Mouse (Mus musculus): ENCODE measurements around the gene Gm49325. TPM values are rescaled to one million over a fixed set of nuclear protein-coding genes. Genes with fewer than 3 reads are reported as not detected.

Gm49325 gene
- polyA plus RNA-seq, 1 experiment from 2014 or later = not detected

GRCm38 (mm10) chr10:77647461-77647860, 41.5 kb downstream of the Gm49325 start:
- Histone ChIP-seq H3K27me3 (replicated peaks; ENCODE audit: control insufficient read depth, insufficient read depth, low read length) (no peaks in the 10 kb centered on the region), H3K9me3 (ENCODE audit: control insufficient read depth, low read length) (no peaks in the 10 kb centered on the region), H3K4me2 (ENCODE audit: low read depth, low read length) (no peak overlapping the region), H3K9ac (ENCODE audit: low read depth, low read length) (no peak overlapping the region), H3K4me1 (ENCODE audit: control insufficient read depth, insufficient read depth, low read length) (no peaks in the 10 kb centered on the region), H3K27ac (ENCODE audit: low read length) (no peak overlapping the region), H3K4me3 (ENCODE audit: low read length) (no peak overlapping the region), H3K36me3 (ENCODE audit: control insufficient read depth, insufficient read depth, low read length) (peaks cover 15% of the 10 kb centered on the region; the same call in 1 of the 2 replicates)
- ATAC-seq = no peak
- 74% methylated on average over 1 of the region's 1 CpGs for WGBS

- ATAC-seq = no peak
Measured at GRCm38 (mm10) chr10:77647901-77648300, 41.9 kb downstream of the Gm49325 start.

GRCm38 (mm10) chr10:77652046-77652445, 46.0 kb downstream of the Gm49325 start:
- 82% methylated on average over 9 of the region's 9 CpGs for WGBS
- no peak for ATAC-seq

More at GRCm38 (mm10) chr10:77647901-77648300, 41.9 kb downstream of the Gm49325 start:
- 82% methylated on average over 8 of the region's 8 CpGs for WGBS
- Histone ChIP-seq H3K4me1 (ENCODE audit: control insufficient read depth, insufficient read depth, low read length) (no peaks in the 10 kb centered on the region), H3K27ac (ENCODE audit: low read length) (no peak overlapping the region), H3K4me3 (ENCODE audit: low read length) (no peak overlapping the region), H3K27me3 (replicated peaks; ENCODE audit: control insufficient read depth, insufficient read depth, low read length) (no peaks in the 10 kb centered on the region), H3K36me3 (ENCODE audit: control insufficient read depth, insufficient read depth, low read length) (peaks cover 15% of the 10 kb centered on the region; the same call in 1 of the 2 replicates), H3K9me3 (ENCODE audit: control insufficient read depth, low read length) (no peaks in the 10 kb centered on the region), H3K9ac (ENCODE audit: low read depth, low read length) (no peak overlapping the region), H3K4me2 (ENCODE audit: low read depth, low read length) (no peak overlapping the region)

GRCm38 (mm10) chr10:77658286-77658994, 52.4 kb downstream of the Gm49325 start:
- 53% methylated on average over 15 of the region's 15 CpGs for WGBS
- Histone ChIP-seq H3K27me3 (replicated peaks; ENCODE audit: control insufficient read depth, insufficient read depth, low read length) (no peaks in the 10 kb centered on the region), H3K9ac (ENCODE audit: low read depth, low read length) (no peak overlapping the region), H3K4me2 (ENCODE audit: low read depth, low read length) (no peak overlapping the region), H3K27ac (ENCODE audit: low read length) (no peak overlapping the region), H3K36me3 (ENCODE audit: control insufficient read depth, insufficient read depth, low read length) (no peaks in the 10 kb centered on the region), H3K4me1 (ENCODE audit: control insufficient read depth, insufficient read depth, low read length) (no peaks in the 10 kb centered on the region), H3K9me3 (ENCODE audit: control insufficient read depth, low read length) (no peaks in the 10 kb centered on the region), H3K4me3 (ENCODE audit: low read length) (no peak overlapping the region)
- ATAC-seq = no peak

More at GRCm38 (mm10) chr10:77652046-77652445, 46.0 kb downstream of the Gm49325 start:
- Histone ChIP-seq H3K4me1 (ENCODE audit: control insufficient read depth, insufficient read depth, low read length) (no peaks in the 10 kb centered on the region), H3K9me3 (ENCODE audit: control insufficient read depth, low read length) (no peaks in the 10 kb centered on the region), H3K27ac (ENCODE audit: low read length) (no peak overlapping the region), H3K4me3 (ENCODE audit: low read length) (no peak overlapping the region), H3K4me2 (ENCODE audit: low read depth, low read length) (no peak overlapping the region), H3K27me3 (replicated peaks; ENCODE audit: control insufficient read depth, insufficient read depth, low read length) (no peaks in the 10 kb centered on the region), H3K36me3 (ENCODE audit: control insufficient read depth, insufficient read depth, low read length) (no peaks in the 10 kb centered on the region), H3K9ac (ENCODE audit: low read depth, low read length) (no peak overlapping the region)

- Histone ChIP-seq H3K9me3 (ENCODE audit: control insufficient read depth, low read length) (no peaks in the 10 kb centered on the region), H3K4me1 (ENCODE audit: control insufficient read depth, insufficient read depth, low read length) (no peaks in the 10 kb centered on the region), H3K27me3 (replicated peaks; ENCODE audit: control insufficient read depth, insufficient read depth, low read length) (no peaks in the 10 kb centered on the region; the same call in none of the 2 replicates), H3K4me2 (ENCODE audit: low read depth, low read length) (no peak overlapping the region), H3K36me3 (ENCODE audit: control insufficient read depth, insufficient read depth, low read length) (no peaks in the 10 kb centered on the region), H3K4me3 (ENCODE audit: low read length) (no peak overlapping the region), H3K9ac (ENCODE audit: low read depth, low read length) (no peak overlapping the region), H3K27ac (ENCODE audit: low read length) (no peak overlapping the region)
- no peak for ATAC-seq
- 37% methylated on average over 43 of the region's 43 CpGs for WGBS
Measured at GRCm38 (mm10) chr10:77663949-77664665, 58.1 kb downstream of the Gm49325 start.

- H3K4me1 ChIP-seq (ENCODE audit: control insufficient read depth, insufficient read depth, low read length) = no peaks in the 10 kb centered on the region
- H3K4me3 ChIP-seq (ENCODE audit: low read length) = no peak overlapping the region
- H3K9me3 ChIP-seq (ENCODE audit: control insufficient read depth, low read length) = no peaks in the 10 kb centered on the region
- no peak overlapping the region for H3K4me2 ChIP-seq (ENCODE audit: low read depth, low read length)
- H3K36me3 ChIP-seq (ENCODE audit: control insufficient read depth, insufficient read depth, low read length) = no peaks in the 10 kb centered on the region
- H3K27me3 ChIP-seq (replicated peaks; ENCODE audit: control insufficient read depth, insufficient read depth, low read length) = no peaks in the 10 kb centered on the region; the same call in none of the 2 replicates
- H3K27ac ChIP-seq (ENCODE audit: low read length) = no peak overlapping the region
- H3K9ac ChIP-seq (ENCODE audit: low read depth, low read length) = no peak overlapping the region
- ATAC-seq = no peak
- WGBS = 61% methylated on average over 8 of the region's 8 CpGs
Measured at GRCm38 (mm10) chr10:77666342-77666741, 60.3 kb downstream of the Gm49325 start.

GRCm38 (mm10) chr10:77667402-77667801, 61.4 kb downstream of the Gm49325 start:
- no peak overlapping the region for H3K4me3 ChIP-seq (ENCODE audit: low read length)
- H3K27ac ChIP-seq (ENCODE audit: low read length) = no peak overlapping the region
- no peak overlapping the region for H3K4me2 ChIP-seq (ENCODE audit: low read depth, low read length)
- ATAC-seq = no peak
- WGBS = 82% methylated on average over 4 of the region's 4 CpGs
- no peak overlapping the region for H3K9ac ChIP-seq (ENCODE audit: low read depth, low read length)
- no peaks in the 10 kb centered on the region for H3K9me3 ChIP-seq (ENCODE audit: control insufficient read depth, low read length)
- H3K27me3 ChIP-seq (replicated peaks; ENCODE audit: control insufficient read depth, insufficient read depth, low read length) = no peaks in the 10 kb centered on the region; the same call in none of the 2 replicates
- H3K4me1 ChIP-seq (ENCODE audit: control insufficient read depth, insufficient read depth, low read length) = no peaks in the 10 kb centered on the region
- H3K36me3 ChIP-seq (ENCODE audit: control insufficient read depth, insufficient read depth, low read length) = no peaks in the 10 kb centered on the region

GRCm38 (mm10) chr10:77670710-77671109, 64.7 kb downstream of the Gm49325 start:
- H3K4me1 ChIP-seq (ENCODE audit: control insufficient read depth, insufficient read depth, low read length) = no peaks in the 10 kb centered on the region
- H3K27me3 ChIP-seq (replicated peaks; ENCODE audit: control insufficient read depth, insufficient read depth, low read length) = no peaks in the 10 kb centered on the region
- no peak for ATAC-seq
- H3K9me3 ChIP-seq (ENCODE audit: control insufficient read depth, low read length) = no peaks in the 10 kb centered on the region
- no peak overlapping the region for H3K4me3 ChIP-seq (ENCODE audit: low read length)
- no peak overlapping the region for H3K4me2 ChIP-seq (ENCODE audit: low read depth, low read length)
- H3K27ac ChIP-seq (ENCODE audit: low read length) = no peak overlapping the region
- H3K9ac ChIP-seq (ENCODE audit: low read depth, low read length) = no peak overlapping the region
- WGBS = 72% methylated on average over 4 of the region's 4 CpGs
- H3K36me3 ChIP-seq (ENCODE audit: control insufficient read depth, insufficient read depth, low read length) = no peaks in the 10 kb centered on the region

GRCm38 (mm10) chr10:77671519-77671918, 65.5 kb downstream of the Gm49325 start:
- H3K9me3 ChIP-seq (ENCODE audit: control insufficient read depth, low read length) = no peaks in the 10 kb centered on the region
- no peaks in the 10 kb centered on the region for H3K27me3 ChIP-seq (replicated peaks; ENCODE audit: control insufficient read depth, insufficient read depth, low read length)
- no peaks in the 10 kb centered on the region for H3K36me3 ChIP-seq (ENCODE audit: control insufficient read depth, insufficient read depth, low read length)
- no peak overlapping the region for H3K4me2 ChIP-seq (ENCODE audit: low read depth, low read length)
- no peaks in the 10 kb centered on the region for H3K4me1 ChIP-seq (ENCODE audit: control insufficient read depth, insufficient read depth, low read length)
- WGBS = 38% methylated on average over 4 of the region's 4 CpGs
- H3K4me3 ChIP-seq (ENCODE audit: low read length) = no peak overlapping the region
- ATAC-seq = peak; percentile 52
- H3K27ac ChIP-seq (ENCODE audit: low read length) = no peak overlapping the region
- no peak overlapping the region for H3K9ac ChIP-seq (ENCODE audit: low read depth, low read length)

Measured in intestine, embryonic 16.5 days (tissue).